Mouse (Mus musculus) liver, adult 2 months (tissue): ENCODE measurements around the gene Gm45713.

Source experiments
- CTCF ChIP-seq: fragments of 200-500 bp; IDR thresholded peaks from 2 replicates; pipeline ENCODE4 v1.5.1; 2011; ENCODE audit warnings: low read depth, low read length, control low read depth
- POLR2A ChIP-seq: fragments of 200-500 bp; IDR thresholded peaks from 2 replicates; pipeline ENCODE4 v1.6.1; 2011; ENCODE audit warnings: low read length, control low read depth; ENCODE audit not compliant: insufficient read depth; ENCODE audit errors: extremely low read depth

DNA sequence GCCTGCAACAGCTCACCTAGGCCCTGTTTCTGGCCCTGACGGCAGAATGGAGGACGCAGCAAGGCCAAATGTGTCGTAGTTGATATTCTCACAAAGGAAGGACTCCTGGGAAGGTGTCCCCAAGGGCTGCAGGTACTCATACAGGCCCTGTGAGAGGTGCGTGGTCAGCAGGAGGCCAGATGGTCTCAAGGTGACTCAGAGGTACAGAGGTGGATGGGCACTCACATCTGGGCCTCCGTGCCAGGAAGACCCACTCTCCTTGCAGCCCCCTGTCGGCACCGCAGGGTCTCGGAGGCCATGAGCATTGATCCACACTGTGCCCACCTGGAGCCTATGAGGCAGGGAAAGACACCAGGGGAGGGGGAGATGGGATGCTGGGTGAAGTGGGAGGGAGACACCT lies 9.4 kb upstream of the Gm45713 start:
- no peak for TF ChIP-seq POLR2A
- TF ChIP-seq CTCF, result no peak
